Mouse (Mus musculus) heart, adult 11 months (tissue): Measurements from ENCODE around the gene Banf2.

Experiments used
- DNase-seq: peaks from one replicate; pipeline ENCODE4 v3.0.0; 2022

Banf2 gene

DNA sequence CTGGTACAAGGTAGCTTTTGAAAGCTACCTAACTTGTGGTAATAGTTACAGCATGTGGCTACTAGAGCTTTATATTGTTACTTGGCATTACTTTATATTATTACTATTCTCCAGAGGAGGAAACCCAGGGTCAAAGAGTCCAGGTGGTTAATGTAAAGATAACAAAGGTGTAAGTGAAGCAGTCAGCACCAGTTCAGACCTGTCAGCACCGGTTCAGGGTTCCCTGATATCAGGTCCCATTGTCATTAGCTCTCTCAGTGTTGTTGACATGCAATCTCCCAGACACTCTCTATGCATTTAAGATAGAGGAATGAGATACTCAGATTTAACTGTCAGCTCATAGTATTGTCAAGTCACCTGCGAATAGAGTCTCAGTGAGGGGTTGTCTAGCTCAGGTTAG is 75.0 kb downstream of the Banf2 start:
- no peak for DNase-seq

DNA sequence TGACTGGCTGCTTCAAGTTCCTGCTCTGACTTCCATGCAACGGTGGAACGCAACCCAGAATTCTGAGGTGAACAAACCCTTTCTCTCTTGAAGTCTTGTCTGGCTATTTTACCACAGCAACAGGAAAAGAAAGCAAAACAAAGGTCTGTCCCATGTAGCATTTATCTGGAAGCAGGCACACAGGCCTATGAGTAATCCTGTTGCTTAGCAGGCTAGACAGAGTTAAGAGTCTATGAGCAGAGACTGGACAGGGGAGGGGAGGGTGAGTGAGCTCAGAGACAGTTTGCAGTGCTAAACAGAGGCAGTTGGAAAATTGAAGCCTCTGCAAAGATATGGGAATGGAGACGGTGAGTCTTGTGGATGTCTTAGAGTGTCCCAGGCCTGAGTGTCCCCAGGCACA is 75.5 kb downstream of the Banf2 start:
- DNase-seq = no peak

DNA sequence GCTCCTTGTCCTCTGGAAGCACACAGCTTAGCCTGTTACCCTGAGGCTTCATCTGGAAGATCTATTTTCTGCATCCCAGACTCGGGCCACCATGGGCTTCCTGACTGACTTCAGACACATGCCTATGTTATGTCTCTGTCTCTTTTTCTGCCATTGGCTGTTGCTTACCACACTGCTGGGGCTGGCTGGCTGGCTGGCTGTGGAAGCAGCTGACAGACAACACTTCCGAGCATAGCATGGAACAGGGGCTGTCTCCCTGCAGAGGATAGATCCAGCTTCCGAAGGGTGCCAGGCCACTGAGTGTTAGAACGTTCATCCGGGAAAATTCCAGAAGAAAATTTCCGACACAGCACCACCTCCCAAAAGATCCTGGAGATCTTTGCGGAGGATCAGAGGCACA is 79.1 kb downstream of the Banf2 start:
- DNase-seq = no peak

DNA sequence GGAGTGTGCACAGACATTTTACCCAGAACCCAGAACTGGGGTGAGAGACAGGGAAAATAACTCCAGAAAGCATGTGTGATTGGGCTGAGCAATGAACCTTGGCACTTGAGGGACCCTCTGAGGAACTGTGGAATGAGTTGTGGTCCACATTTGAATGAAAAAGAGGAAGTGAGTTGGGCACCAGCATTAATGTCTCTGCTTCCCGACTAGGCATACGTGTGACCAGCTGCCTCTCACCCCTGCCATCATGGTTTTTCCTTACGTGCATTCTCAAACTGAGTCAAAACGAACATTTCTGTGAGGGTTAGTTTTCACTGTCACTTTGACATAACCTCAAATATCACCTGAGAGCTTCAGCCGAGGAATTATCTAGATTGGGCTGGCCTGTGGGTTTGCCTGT is 79.8 kb downstream of the Banf2 start:
- no peak for DNase-seq

DNA sequence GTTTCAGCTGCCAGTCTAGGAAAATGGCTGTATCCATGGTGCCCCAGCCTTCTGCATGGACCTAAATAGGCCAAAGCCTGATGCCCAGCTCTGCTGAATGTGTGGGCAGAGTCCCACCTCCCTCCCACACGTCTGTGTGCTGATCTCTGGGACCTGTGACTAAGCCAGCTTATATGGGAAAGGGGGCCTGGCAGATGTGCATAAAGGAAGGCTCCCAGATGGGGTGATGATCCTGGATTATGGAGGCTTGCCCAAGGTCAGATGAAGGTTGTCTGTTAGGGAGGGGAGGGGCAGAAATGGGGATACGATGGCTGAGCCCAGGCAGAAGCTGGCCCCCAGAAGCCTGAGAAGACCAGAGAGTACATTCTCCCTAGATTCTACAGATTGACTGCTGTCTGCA is 85.2 kb downstream of the Banf2 start:
- DNase-seq = no peak

DNA sequence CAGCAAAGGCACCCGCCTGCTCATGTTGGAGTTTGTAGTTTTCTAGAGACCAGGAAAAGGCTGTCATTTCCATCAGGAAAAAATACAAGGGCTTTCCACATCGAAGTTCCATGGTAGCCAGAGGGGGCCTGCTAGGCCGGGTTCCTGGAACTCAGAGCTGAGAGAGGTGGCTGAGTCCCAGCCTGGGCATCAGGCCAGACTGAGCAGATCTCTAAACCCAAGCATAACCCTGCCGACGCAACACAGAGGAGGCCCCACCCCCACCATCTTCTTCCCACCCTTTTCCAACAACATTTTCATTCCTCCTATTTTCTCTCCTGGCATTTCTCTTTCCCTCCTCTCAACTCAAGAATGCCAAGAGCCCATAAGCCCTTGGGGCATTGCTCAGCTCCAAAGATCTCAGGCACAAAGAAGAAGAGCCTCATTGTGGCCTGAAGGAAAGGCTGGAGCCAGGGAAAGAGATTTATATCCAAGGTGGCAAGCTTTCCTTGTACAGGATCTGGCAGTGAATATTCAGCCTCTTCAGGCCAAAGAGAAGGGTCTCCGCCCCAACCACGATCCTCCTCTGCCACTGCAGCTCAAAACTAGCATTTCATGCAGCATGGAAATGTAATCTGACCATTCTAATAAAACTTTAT is 87.4 kb downstream of the Banf2 start:
- peak; percentile 97 for DNase-seq

DNA sequence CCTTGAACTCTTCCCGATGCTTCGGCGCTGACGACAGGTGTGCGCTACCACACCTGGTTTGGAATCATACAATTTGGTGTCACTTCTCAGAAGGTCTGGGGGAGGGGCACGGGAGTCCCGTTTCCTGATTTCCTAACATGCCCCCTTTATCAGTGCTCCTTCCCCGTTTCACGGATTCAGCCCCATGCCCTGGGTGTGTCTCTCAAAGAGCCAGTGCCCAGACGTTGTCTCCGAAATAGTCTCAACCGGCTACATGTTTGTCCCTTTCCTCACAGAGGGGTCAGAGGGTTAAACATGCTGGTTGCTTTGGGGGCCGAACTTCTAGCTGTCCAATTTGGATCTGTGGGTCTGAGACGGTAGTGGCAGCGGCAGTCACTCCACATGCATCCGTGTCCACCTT is 89.2 kb downstream of the Banf2 start:
- peak; percentile 90 for DNase-seq
